Mouse (Mus musculus) CH12.LX (cell line): ENCODE results near the gene Smad1.

Source experiments
- CTCF ChIP-seq, 2 experiments: IDR thresholded peaks in 1 of 2; conservative IDR thresholded peaks in 1 of 2; 2 replicates each; pipeline ENCODE4 v1.5.1; 2011 to 2012; ENCODE audit warnings: low read depth in 2 of 2, low read length in 2 of 2, improper control_type of control experiment in 1 of 2, inconsistent platforms in 1 of 2, mild to moderate bottlenecking in 1 of 2, moderate library complexity in 1 of 2
- ETS1 ChIP-seq: conservative IDR thresholded peaks from 2 replicates; pipeline ENCODE4 v1.6.1; 2012; ENCODE audit warnings: low read depth, mild to moderate bottlenecking, inconsistent platforms, low read length, improper control_type of control experiment, moderate library complexity
- HCFC1 ChIP-seq: IDR thresholded peaks from 2 replicates; pipeline ENCODE4 v1.6.1; 2012; ENCODE audit warnings: low read depth, mild to moderate bottlenecking, inconsistent platforms, low read length, improper control_type of control experiment
- POLR2A ChIP-seq: IDR thresholded peaks from 2 replicates; pipeline ENCODE4 v1.6.1; 2011; ENCODE audit warnings: low read depth, mild to moderate bottlenecking, improper control_type of control experiment, low read length
- USF1 ChIP-seq: IDR thresholded peaks from 2 replicates; pipeline ENCODE4 v1.6.1; 2014; ENCODE audit warnings: low read depth, mild to moderate bottlenecking, inconsistent platforms, low read length, improper control_type of control experiment

DNA sequence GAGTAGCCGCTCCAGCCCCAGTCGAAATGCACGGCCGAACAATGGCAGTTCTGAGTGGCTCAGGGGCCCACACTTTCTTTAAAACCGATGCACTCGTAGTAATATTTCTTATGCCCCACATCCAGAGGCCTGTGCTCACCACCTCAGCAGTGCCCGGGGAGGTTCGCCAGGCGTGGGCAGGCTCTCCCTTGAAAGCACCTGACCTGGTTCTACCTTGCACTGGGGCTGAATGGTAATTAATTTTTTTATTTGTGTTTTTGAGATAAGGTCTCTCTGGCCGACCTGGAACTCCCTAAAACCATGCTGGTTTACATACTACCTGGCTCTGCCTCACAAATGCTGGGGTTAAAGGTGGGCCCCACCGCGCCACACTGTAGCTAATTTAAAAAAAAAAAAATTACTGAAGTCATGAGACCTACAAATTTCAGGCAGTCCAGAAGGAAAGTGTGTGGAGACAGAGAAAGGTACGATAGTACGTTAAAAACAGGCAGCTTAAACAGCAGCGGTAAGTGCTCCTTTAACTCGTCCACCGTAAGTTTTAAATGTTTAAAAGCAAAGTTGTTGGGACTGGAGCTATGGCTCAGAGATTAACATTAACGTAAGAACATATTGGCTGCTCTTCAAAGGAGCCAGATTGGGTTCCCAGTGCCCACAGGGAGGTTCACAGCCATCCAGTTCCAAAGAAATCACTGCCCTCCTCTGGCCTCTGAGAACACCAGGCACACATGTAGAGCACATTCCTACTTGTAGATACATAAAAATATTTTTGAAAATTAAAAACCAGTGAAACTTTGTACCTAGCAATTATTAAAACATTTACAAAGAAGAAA lies 103.8 kb downstream of the Smad1 start:
- TF ChIP-seq HCFC1, result no peak
- no peak for TF ChIP-seq USF1
- TF ChIP-seq CTCF (conservative IDR thresholded peaks at IDR 0.05 in 1 of 2, IDR thresholded peaks at IDR 0.05 in 1 of 2; ENCODE audit: low read depth in 2 of 2, low read length in 2 of 2), result peak in 1 of 2 experiments; percentile 41; a peak in 2 of 4 replicates
- no peak for TF ChIP-seq ETS1
- TF ChIP-seq POLR2A, result no peak; the same call in 1 of the 2 replicates
